Mouse (Mus musculus): ENCODE data around the gene Hook1. TPM values are rescaled to one million over a fixed set of nuclear protein-coding genes. Genes with fewer than 3 reads are reported as not detected.
"Not testable (repeated sequence)": the region's sequence is repeated elsewhere in the genome, so short reads cannot be mapped to it uniquely, and the experiment has no call there.

The Hook1 gene
- polyA plus RNA-seq, 1 experiment from 2014 or later = 52.8 TPM

DNA sequence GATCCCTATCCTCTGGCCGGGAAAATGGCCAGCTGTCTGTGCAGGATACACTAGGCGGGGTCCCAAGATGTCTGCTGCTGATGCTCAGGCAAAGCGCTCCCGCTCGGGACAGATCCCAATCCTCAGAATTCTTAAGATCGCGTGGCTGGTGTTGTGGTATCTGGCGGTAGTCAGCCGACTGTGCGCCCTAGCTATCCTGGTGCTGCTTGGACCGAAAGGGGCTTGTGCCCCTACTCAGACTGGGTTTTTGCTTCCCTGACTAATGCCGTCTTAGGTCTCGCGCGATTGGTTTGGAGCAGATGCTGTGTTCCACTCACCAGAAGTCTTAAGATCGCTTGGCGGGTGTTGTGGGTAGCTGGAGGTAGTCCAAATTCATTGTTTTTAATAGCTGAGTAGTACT, 15.2 kb downstream of the Hook1 start:
- H3K27me3 ChIP-seq; H3K4me3 ChIP-seq; H3K4me2 ChIP-seq; H3K4me1 ChIP-seq (replicated peaks); H3K36me3 ChIP-seq; H3K9me3 ChIP-seq; H3K9ac ChIP-seq; ATAC-seq (ENCODE audit: low FRiP score); H3K27ac ChIP-seq: not testable (repeated sequence)
- 95% methylated on average over 17 of the region's 17 CpGs for WGBS

DNA sequence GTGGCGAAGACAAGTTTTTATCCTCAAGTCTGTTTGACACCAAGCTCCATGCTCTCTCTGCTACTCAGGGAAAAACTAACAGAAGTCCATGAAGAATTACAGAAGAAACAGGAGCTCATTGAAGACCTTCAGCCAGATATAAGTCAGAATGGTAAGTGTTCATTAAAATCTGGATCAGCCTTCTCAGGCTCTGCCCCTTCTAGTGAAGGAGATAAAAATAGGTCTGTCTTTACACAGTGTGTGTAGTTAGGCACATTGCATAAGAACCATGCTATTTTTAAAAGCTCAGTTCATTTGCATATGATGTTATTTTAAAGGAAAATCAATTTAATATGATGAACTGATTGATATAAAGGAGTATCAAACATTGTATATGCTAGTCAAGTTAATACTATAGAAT, 49.8 kb downstream of the Hook1 start:
- Histone ChIP-seq H3K27ac (no peak overlapping the region), H3K4me2 (no peak overlapping the region), H3K9ac (no peak overlapping the region), H3K4me1 (replicated peaks) (no peaks in the 10 kb centered on the region), H3K9me3 (no peaks in the 10 kb centered on the region), H3K36me3 (peaks cover 45% of the 10 kb centered on the region), H3K4me3 (no peak overlapping the region), H3K27me3 (no peaks in the 10 kb centered on the region)
- 97% methylated on average over 1 of the region's 1 CpGs for WGBS
- no peak for ATAC-seq (ENCODE audit: low FRiP score)

DNA sequence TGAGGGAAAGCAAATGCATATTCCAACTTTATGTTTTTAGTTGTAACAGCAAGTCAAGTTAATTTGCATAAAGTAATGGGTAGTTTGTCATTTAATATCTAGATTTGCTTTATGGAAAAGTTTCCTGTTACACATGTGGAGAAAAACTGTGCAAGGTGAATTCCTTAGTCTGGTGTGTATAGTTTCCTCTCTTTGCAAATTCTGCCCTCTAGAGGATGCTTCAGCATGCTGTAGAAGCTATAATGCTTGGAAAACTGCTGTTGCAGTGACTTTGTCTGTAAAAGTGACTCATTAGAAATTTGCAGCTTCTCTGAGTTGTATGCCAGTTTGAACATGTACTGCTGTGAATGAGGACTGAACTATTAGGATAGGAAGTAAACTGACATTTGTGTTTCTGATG, 55.8 kb downstream of the Hook1 start:
- H3K27ac ChIP-seq = no peak overlapping the region
- ATAC-seq (ENCODE audit: low FRiP score) = no peak
- no peaks in the 10 kb centered on the region for H3K9me3 ChIP-seq
- no peaks in the 10 kb centered on the region for H3K27me3 ChIP-seq
- no peak overlapping the region for H3K4me2 ChIP-seq
- no peak overlapping the region for H3K4me3 ChIP-seq
- no peaks in the 10 kb centered on the region for H3K4me1 ChIP-seq (replicated peaks)
- H3K36me3 ChIP-seq = peaks cover 24% of the 10 kb centered on the region
- no peak overlapping the region for H3K9ac ChIP-seq

DNA sequence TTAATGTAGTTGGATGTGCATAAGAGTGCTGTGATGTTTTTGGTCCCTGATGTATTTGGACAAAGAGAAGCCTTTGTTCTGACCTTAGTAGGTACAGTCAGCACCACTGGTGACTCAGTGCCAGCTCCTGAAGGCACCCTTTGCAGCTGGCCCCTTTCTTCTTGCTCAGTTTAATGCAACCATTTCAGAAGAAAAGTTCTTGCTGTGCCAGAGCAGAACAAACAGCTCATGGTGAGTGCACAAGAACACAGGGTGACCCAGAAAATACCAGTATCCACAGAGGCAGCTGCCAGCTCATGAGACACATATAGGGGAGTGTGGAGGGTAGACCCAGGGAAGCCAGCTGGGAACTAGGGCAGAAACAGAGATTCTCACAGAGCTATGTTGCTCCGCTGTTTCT, 61.4 kb downstream of the Hook1 start:
- Histone ChIP-seq H3K4me2 (no peak overlapping the region), H3K27ac (peak overlapping the region; percentile 40; the same call in 1 of the 2 replicates), H3K4me1 (replicated peaks) (no peaks in the 10 kb centered on the region), H3K36me3 (no peaks in the 10 kb centered on the region), H3K9ac (no peak overlapping the region), H3K9me3 (no peaks in the 10 kb centered on the region), H3K4me3 (no peak overlapping the region), H3K27me3 (no peaks in the 10 kb centered on the region)
- 83% methylated on average over 1 of the region's 1 CpGs for WGBS
- peak; percentile 68 for ATAC-seq (ENCODE audit: low FRiP score)

DNA sequence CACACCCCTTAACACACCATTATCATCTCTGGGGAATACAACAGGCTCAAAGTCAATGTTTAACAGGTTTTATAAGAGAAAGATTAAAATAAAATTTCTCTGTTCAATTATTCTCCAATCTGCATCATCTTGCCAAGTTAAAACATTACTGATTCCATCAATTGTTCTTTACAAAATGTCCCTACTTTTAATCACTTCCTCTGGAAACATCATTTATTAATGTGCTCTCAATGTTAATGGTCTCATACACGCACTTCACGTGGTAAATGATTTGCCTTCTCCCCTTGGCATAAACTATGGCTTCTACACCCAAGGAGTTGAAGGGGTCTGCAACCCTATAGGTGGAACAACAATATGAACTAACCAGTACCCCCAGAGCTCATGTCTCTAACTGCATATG, 93.1 kb downstream of the Hook1 start:
- Histone ChIP-seq H3K27me3 (no peaks in the 10 kb centered on the region), H3K4me1 (replicated peaks) (no peaks in the 10 kb centered on the region), H3K36me3 (no peaks in the 10 kb centered on the region), H3K9me3 (no peaks in the 10 kb centered on the region), H3K9ac (no peak overlapping the region), H3K4me2 (no peak overlapping the region), H3K27ac (no peak overlapping the region), H3K4me3 (no peak overlapping the region)
- WGBS = 87% methylated on average over 2 of the region's 2 CpGs
- ATAC-seq (ENCODE audit: low FRiP score) = no peak

DNA sequence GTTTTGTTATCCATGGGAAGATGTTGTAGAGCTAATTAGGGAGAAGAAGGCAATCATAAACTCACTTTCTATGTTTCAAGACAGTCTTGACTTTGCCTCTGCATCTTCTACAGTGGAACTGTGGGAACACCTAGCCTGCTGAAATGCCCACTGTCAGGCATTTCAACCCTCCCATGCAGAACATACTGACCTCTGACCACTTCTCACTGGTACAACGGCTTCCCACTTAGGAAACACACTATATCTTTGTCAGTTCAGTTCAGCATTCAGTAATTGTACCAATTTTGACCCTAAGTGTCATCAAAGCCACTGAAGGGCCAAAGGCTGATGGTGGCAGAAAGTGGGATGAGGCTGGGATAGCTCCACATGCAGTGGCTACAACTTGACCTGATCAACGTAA, 95.0 kb downstream of the Hook1 start:
- Histone ChIP-seq H3K4me2 (no peak overlapping the region), H3K9ac (no peak overlapping the region), H3K27ac (no peak overlapping the region), H3K4me1 (replicated peaks) (no peaks in the 10 kb centered on the region), H3K27me3 (no peaks in the 10 kb centered on the region), H3K9me3 (no peaks in the 10 kb centered on the region), H3K4me3 (no peak overlapping the region), H3K36me3 (no peaks in the 10 kb centered on the region)
- 86% methylated on average over 2 of the region's 2 CpGs for WGBS
- no peak for ATAC-seq (ENCODE audit: low FRiP score)

Other genes starting within 250 kb of the Hook1 start
- not detected in 2 replicates for gene Cyp2j13, start 110.3 kb downstream of the Hook1 start, polyA plus RNA-seq (2015; fragmentation: Nextera tagmentation; extraction: Ambion mirVana)
- not detected in 2 replicates for gene Cyp2j12, start 173.9 kb downstream of the Hook1 start, polyA plus RNA-seq (2015; fragmentation: Nextera tagmentation; extraction: Ambion mirVana)

Measured in hindbrain, embryonic 13.5 days (tissue).